In genomic region chr11:55518806-55519674, GRCm38 (mm10) we compare ENCODE assay signal across 8 mouse cellular contexts. TPM values are rescaled to one million over a fixed set of nuclear protein-coding genes. Genes with fewer than 3 reads are reported as not detected.
DNase-seq lines count a peak whose midpoint lies in the region; ATAC-seq and TF ChIP-seq lines count a peak whose summit lies in the region.

No protein-coding gene starts in this region.

- H3K9me3 ChIP-seq in ES-Bruce4 (replicated peaks; ENCODE audit: control insufficient read depth, insufficient read depth, low read length, poor library complexity, severe bottlenecking): no peaks in the 10 kb centered on the region
- no peaks in the 10 kb centered on the region for H3K9me3 ChIP-seq in embryonic facial prominence, embryonic 12.5 days
- H3K9me3 ChIP-seq in lung, embryonic 15.5 days: no peaks in the 10 kb centered on the region

- no peaks in the 10 kb centered on the region for H3K36me3 ChIP-seq in ES-Bruce4 (ENCODE audit: control insufficient read depth, insufficient read depth, low read length, poor library complexity, severe bottlenecking)
- no peaks in the 10 kb centered on the region for H3K36me3 ChIP-seq in embryonic facial prominence, embryonic 12.5 days
- H3K36me3 ChIP-seq in lung, embryonic 15.5 days: no peaks in the 10 kb centered on the region

- no peaks in the 10 kb centered on the region for H3K4me1 ChIP-seq in ES-Bruce4 (ENCODE audit: control insufficient read depth, insufficient read depth, low read length)
- H3K4me1 ChIP-seq in embryonic facial prominence, embryonic 12.5 days: no peaks in the 10 kb centered on the region
- H3K4me1 ChIP-seq in lung, embryonic 15.5 days: no peaks in the 10 kb centered on the region

- no peak for TF ChIP-seq EP300 in ES-Bruce4 (IDR thresholded peaks at IDR 0.05; ENCODE audit: insufficient read depth, low read depth, low read length)

- H3K27me3 ChIP-seq in ES-Bruce4 (ENCODE audit: control insufficient read depth, insufficient read depth, low read length, poor library complexity, severe bottlenecking): no peaks in the 10 kb centered on the region
- H3K27me3 ChIP-seq in embryonic facial prominence, embryonic 12.5 days: no peaks in the 10 kb centered on the region
- no peaks in the 10 kb centered on the region for H3K27me3 ChIP-seq in lung, embryonic 15.5 days

- intact Hi-C loops in heart, postnatal 36 days (cut with DNase I): loop anchor here (1.0 to 2.0 kb wide), 2 partner anchors 474 to 589 kb away; no protein-coding TSS in a partner anchor

- no peak overlapping the region for H3K4me3 ChIP-seq in ES-Bruce4 (ENCODE audit: low read depth, low read length)
- H3K4me3 ChIP-seq in embryonic facial prominence, embryonic 12.5 days: no peak overlapping the region
- peak overlapping the region; percentile 26; the same call in 1 of the 2 replicates for H3K4me3 ChIP-seq in layer of hippocampus, adult 2 months
- H3K4me3 ChIP-seq in lung, embryonic 15.5 days: no peak overlapping the region

- ATAC-seq in embryonic facial prominence, embryonic 12.5 days (ENCODE audit: insufficient number of reproducible peaks, insufficient read depth, low FRiP score, low TSS enrichment): no peak
- peak; percentile 31; the same call in 1 of the 2 replicates for ATAC-seq in lung, embryonic 15.5 days (ENCODE audit: borderline replicate concordance, extremely low read depth, low FRiP score, low TSS enrichment)

- no peak overlapping the region for H3K9ac ChIP-seq in ES-Bruce4 (ENCODE audit: low read depth, poor library complexity, severe bottlenecking)
- no peak overlapping the region for H3K9ac ChIP-seq in embryonic facial prominence, embryonic 12.5 days
- H3K9ac ChIP-seq in lung, embryonic 15.5 days: no peak overlapping the region

- H3K4me2 ChIP-seq in embryonic facial prominence, embryonic 12.5 days (replicated peaks): 0 out of 2 replicates have a peak overlapping the region, but pooled peaks have one; percentile 18
- H3K4me2 ChIP-seq in lung, embryonic 15.5 days: no peak overlapping the region

- no peak for TF ChIP-seq POLR2A in ES-Bruce4 (IDR thresholded peaks at IDR 0.05; ENCODE audit: insufficient read depth, low read length)

- 4% methylated on average over 9 of the region's 9 CpGs for WGBS in embryonic facial prominence, embryonic 12.5 days
- 5% methylated on average over 9 of the region's 9 CpGs for WGBS in lung, embryonic 15.5 days

- H3K27ac ChIP-seq in ES-Bruce4 (ENCODE audit: insufficient read depth, low read length): no peak overlapping the region
- no peak overlapping the region for H3K27ac ChIP-seq in embryonic facial prominence, embryonic 12.5 days
- H3K27ac ChIP-seq in layer of hippocampus, adult 2 months: peak overlapping the region; percentile 8; the same call in 1 of the 2 replicates
- H3K27ac ChIP-seq in lung, embryonic 15.5 days: no peak overlapping the region

- peak; percentile 69 to 71 for DNase-seq in adrenal gland, postnatal 36 days
- DNase-seq in heart, postnatal 36 days: peak; percentile 62 to 63
- DNase-seq in layer of hippocampus, adult 2 months (ENCODE audit: low spot score in 2 of 2): peak; percentile 85 to 87
- peak; percentile 58 for DNase-seq in ovary, postnatal 36 days (ENCODE audit: low spot score)
- peak; percentile 43 to 65 for DNase-seq in urinary bladder, postnatal 4 days (ENCODE audit: low spot score in 2 of 2)

- TF ChIP-seq CTCF in ES-Bruce4 (IDR thresholded peaks at IDR 0.05; ENCODE audit: low read depth, low read length): peak; percentile 92
- peak; percentile 99 for TF ChIP-seq CTCF in layer of hippocampus, adult 2 months (conservative IDR thresholded peaks at IDR 0.05)

RNA-seq across cellular contexts. Expression of gene G3bp1, which starts 49.6 kb away (rescaled TPM):
- 146 and 147 TPM in 2 replicates for polyA plus RNA-seq in ES-Bruce4 (2011; ENCODE audit: insufficient read depth, insufficient read length, low read depth, missing spikeins)
- total RNA-seq in adrenal gland, postnatal 36 days (2021): 10 to 100 TPM; 58.5 to 63.4 TPM
- polyA plus RNA-seq in embryonic facial prominence, embryonic 12.5 days (2016; fragmentation: Nextera tagmentation; extraction: Ambion mirVana): 237 TPM in 2 replicates
- total RNA-seq in heart, postnatal 36 days (2021): 10 to 100 TPM; 38.8 to 39.0 TPM
- total RNA-seq in layer of hippocampus, adult 2 months (2021): 10 to 100 TPM; 36.4 TPM
- 180 and 181 TPM in 2 replicates for polyA plus RNA-seq in lung, embryonic 15.5 days (2015; fragmentation: Nextera tagmentation; extraction: Ambion mirVana)

RNA-seq across cellular contexts. Expression of gene Atox1, which starts 58.0 kb away (rescaled TPM):
- polyA plus RNA-seq in ES-Bruce4 (2011; ENCODE audit: insufficient read depth, insufficient read length, low read depth, missing spikeins): 120 and 142 TPM in 2 replicates
- total RNA-seq in adrenal gland, postnatal 36 days (2021): 100 to 1,000 TPM; 216 to 347 TPM
- polyA plus RNA-seq in embryonic facial prominence, embryonic 12.5 days (2016; fragmentation: Nextera tagmentation; extraction: Ambion mirVana): 297 and 344 TPM in 2 replicates
- total RNA-seq in heart, postnatal 36 days (2021): 100 to 1,000 TPM; 117 to 124 TPM
- 10 to 100 TPM; 88.4 to 92.4 TPM for total RNA-seq in layer of hippocampus, adult 2 months (2021)
- polyA plus RNA-seq in lung, embryonic 15.5 days (2015; fragmentation: Nextera tagmentation; extraction: Ambion mirVana): 531 and 546 TPM in 2 replicates
